Mouse (Mus musculus) heart, postnatal 25 days (tissue): Measurements from ENCODE around the gene Mob3b. TPM values are rescaled to one million over a fixed set of nuclear protein-coding genes. Genes with fewer than 3 reads are reported as not detected.

Source experiments
- DNase-seq: peaks from one replicate; pipeline ENCODE4 v3.0.0; 2022; ENCODE audit warnings: low spot score
- intact Hi-C: fragments of 180-260 bp; cut with DNase I; formaldehyde crosslinking; loops from one replicate; pipeline ENCODE4 v1.15.1; 2025
- total RNA-seq, 2 experiments: library from RNA; stranded (reverse); gene quantifications; 2 replicates each; pipeline ENCODE4 v1.2.3; 2021

Gene Mob3b
- total RNA-seq, 2 experiments from 2014 or later = 1.2 to 1.6 TPM

DNA sequence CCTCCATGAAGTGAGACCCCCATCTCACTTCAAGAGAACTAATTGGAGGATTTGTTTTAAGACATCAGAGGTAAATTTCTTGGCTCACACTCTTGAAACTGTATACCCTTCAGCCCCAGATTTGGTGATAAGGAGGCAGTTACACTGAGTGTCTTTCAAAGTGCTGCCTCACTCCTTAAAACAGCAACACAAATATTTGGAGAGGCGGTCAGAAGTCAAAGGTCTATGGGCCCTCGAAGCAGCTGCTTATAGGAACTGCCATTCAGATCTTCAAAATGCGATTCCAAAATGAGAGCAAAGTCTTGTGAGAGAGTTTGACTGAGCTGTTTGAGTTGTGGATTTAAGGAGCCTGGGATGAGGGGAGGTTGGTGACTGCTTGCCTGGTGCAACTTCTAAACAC, 125.7 kb downstream of the Mob3b start:
- intact Hi-C loops = no loop called here
- DNase-seq = no peak

DNA sequence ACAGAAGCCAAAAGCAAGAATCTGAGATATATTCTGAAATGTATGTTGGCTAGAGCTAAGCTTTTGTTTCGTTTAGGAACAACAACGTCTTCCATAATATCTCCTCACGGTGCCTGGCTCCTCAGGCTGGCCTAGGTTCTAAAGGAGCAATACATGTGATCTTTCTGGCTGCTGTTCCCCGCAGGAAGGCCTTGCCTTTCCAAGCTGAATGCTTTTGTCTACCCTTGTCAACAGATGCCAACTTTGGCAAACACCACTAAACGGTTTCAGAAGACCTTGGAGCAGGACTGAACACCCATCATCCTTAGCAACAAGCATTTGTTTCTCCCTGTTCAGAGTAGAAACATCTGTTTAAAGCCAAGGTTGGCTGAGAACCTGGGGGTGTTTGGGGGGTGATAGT, 126.1 kb downstream of the Mob3b start:
- no peak for DNase-seq

DNA sequence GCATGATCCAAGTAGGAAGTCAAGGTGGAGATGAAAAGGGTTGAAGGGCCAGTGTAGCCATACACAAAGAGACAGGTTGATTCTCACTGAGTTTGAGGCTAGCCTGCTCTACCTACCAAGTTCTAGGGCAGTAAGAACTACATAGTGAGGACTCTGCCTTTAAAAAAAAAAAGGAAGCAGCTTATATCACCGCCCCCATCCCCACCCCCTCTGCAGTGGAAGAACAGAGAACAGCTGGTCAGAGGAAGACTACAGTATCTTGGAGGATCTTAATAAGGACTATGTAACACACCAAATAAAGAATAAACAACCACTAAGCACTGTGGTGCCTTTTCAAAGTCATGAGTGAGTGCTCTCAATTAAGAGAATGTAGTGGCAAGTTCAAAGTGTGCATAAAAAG, 138.9 kb downstream of the Mob3b start:
- DNase-seq = no peak
- intact Hi-C loops = no loop called here

More for the DNA sequence above, 126.1 kb downstream of the Mob3b start:
- intact Hi-C loops = no loop called here

DNA sequence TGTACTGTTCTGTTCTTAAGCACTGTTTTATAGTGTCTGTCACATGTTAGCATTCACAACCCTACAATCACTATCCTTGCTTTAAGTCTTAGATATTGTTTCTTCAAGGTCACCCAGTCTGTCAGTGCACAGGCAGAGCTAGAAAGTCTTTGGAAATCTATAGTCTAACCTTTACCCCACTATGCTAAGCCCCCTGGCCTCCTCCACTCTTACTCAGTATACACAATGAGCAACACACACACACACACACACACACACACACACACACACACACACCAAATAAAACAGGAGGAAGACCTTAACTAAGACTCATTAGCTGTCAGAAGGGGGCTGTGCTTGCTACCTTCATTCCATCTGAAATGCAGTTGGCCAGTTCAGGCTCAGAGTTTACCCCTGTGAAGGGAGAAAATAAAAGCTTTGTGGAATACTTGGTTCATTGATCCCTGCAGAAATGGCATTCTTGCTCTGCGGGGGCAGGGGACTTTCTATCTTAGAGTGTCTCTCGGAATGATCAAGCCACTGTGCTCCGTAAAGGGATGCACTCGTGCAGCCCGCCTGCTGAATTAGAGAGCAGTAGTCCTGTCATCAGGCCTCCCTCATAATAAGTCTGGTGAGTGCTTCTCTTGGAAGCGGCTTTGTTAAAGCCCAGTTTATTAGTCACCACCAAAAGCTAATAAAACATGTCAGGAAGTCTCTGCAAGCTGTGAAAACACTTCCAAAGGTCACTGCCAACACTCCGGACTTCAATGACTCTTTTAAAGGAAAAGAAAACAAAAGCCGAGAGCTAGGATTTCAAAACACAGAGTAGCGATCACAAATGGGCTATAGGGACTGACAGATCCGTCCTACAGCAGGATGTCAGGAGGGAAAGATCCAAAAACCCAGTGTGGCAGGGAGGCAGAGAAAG, 144.6 kb downstream of the Mob3b start:
- no peak for DNase-seq
- intact Hi-C loops = no loop called here

DNA sequence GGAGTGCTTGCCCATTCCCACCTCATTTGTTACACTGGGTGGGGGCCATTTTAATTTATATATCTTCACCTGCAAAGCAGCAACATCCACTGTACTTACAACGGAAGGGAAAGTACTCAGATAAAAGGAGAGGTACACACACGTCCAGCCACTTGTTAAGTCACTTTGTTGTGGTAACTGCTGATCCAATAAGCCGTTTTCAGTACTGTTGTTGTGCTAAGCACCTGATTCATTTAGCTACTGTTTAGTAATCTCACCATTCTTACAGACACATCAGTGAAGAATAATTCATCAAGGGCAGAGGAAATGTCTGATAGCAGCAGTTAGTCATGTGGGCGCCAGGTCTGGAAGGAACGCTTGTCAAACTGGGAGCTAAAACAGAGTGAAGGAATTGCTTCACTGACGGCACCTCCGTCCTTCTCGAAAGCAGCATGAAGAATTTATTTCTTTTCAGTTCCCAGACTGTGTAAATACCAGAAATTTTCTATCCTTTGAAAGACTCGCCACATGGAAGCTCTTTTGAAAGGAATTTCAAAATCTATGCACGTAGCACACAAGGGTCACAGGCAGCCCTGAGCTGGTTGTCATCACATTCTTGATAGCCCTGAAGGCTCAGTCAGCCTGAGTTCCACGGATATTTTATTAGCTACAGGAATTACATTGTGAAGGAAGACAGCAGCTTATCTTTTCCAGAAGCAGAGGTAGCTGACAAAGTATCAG, 150.6 kb downstream of the Mob3b start:
- DNase-seq = no peak
- intact Hi-C loops = no loop called here

DNA sequence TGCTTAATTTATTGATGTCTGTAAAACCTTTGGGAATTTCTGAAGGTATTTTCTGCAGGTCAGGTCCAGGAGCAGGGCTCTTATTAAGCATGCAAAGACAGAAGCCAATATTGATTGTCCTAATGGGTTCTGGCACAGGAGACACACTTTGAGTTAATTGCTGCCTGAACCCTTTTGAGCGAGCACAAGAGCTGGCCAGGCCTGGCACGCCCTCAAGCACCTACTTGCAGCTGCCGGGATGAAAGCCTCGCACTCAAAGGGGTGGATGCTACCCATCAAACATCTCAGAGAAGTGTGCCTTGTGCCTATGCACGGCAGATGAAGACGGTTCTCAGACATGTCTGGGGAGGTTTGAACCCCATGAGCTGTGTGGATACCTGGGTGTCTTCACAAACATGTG, 151.2 kb downstream of the Mob3b start:
- DNase-seq = no peak
- intact Hi-C loops = no loop called here

DNA sequence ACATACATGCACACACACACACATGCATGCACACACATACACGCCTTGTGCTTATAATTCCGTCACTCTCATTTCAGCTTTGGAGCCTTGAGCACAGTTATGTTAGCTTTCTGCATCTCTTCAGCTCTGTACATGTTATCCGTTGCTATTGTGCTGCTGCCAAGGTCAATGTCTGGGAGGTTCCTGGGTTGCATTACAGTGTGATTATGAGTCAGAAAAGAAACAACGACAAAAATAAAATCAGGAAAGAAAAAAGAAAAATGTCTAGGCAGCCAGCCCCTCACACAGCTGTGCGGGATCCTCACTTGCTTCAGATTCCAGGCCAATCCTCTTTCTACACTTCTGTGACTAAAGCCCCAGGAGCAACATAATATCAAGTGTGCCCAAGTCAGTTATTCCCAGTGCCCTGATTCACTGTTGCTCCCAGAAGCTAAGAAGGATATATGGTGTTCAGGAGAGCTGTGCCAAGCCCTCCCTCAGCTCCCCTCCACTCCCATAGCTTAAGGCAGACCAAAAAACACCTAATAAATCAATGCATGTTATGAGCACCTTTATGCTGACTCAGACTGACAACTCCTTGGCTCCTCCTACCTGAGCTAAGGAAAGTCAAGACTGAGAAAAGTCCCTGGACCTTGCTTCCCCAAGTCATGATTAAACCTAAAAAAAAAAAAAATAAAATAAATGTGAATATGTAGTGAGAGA, 152.1 kb downstream of the Mob3b start:
- intact Hi-C loops = no loop called here
- no peak for DNase-seq

DNA sequence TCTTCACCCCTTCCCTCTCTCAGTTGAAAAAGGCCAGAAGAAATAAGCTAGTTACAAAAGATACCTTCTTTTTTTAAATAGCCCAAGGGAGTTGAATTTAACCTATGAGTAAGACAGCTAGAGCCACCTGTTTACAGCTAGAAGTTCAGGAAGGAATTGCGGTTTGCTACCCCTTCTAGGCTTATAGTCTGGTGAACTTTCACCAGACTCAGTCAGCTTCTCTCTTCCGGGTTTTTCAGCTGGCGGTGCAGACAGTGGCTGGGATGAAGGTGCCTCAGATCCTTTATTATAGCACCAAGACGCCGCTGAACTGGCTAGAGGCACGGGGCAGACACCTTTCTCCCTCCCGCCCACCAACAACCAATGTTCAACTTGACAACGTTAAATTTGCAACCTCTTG, 152.8 kb downstream of the Mob3b start:
- intact Hi-C loops = no loop called here
- DNase-seq = no peak

DNA sequence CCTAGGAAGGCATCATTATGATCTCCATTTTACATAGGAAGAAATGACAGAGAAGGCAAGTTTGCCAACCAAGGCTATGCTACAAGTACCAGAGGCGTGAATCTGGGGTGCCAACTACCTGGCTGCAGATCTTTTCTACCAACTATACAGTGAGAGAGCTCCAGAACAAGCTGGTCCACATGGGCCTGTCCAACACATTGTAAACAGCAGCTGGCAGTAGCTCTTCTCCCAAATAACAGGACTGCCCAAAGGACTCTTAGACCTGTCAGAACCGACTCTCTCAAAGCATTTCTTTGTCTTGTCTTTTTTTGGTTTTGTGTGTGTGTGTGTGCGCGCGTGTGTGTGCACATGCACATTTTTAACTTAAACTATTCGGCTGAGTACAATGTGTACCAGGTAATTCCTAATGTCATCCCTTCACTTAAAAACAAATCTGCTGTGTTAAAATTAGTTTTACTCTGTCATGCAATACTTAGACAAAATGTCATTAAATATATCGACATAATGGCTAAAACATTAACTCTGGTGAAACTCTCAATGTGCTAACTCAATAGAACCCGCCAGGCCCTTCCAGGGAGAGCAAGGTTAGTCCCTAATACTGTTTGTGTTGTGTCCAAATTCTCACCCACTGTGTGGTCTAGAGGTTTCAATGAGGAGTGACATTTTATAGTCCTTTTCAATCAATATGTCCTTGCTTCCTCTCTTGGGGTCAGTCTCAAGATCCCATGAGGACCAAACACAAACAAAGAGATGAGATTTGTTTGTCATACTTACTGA, 153.5 kb downstream of the Mob3b start:
- intact Hi-C loops = no loop called here
- no peak for DNase-seq

DNA sequence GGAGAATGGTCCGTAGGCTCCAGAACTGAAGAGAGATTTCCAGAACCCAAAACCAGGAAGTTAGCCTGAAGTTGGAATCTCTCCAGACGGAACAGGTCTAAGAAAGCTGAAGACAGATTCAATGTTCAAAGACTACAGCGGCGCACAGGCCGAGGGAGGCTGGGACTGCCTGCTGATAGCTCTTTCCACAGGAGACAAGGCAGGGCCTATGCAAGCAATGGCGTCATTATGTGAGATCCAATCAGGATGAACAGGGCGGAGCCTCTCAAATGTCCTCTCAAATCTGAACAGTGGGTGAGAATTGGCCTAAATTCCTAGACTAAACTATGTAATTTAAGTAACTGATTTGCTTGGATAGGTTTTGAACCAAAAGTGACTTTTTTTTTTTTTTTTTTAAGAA, 160.7 kb downstream of the Mob3b start:
- no peak for DNase-seq
- intact Hi-C loops = no loop called here

DNA sequence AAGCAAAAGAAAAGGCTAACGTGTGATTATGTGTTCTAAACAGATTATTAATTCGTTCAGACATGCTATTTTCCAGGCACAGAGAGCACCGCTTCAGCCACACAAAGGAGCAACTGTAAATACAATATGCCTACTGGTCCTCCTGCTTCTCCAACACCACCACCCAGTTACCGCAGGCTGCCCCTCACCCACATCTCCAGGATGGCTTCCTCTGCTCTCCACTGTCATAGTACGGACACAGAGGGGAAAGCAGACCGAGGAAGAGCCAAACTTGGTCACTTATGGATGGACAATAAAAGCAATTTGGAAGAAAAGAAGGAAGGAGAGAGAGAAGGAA, 163.7 kb downstream of the Mob3b start:
- intact Hi-C loops = no loop called here
- no peak for DNase-seq

DNA sequence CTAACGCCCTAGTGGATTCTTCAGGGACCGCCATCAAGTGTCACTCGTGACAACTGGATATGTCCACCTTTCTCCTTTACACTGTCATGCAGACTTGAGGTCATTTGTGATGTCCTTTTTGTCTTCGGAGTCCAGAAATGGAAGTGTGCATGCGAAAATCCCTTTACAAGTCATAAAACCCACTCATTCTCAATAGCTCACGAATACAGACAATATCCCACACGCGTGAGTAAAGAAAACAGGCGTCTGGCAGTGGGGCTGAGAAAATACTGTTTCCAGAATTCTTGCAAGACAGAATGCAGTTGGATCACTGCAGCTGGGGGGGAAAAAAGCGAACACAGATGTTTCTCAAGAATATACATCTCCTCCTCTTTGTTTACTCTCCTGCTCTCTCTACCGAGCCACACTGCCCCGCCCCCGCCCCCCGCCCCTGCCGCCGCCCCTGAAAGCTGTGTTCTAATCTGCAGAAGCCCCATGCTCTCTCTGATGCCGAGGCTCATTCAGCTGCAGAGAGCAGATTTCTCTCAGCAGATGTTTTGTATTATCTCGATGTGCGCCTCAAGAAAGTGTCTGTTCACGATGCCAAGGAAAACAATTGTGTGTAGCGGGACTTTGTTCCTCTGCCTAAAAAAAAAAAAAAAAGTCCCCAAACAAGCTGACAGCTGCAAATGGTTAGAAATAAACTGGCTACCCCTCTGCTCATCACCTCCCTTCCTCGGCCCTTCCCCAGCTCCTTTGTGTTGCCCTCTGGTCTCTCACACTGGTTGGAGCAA, 164.2 kb downstream of the Mob3b start:
- DNase-seq = no peak
- intact Hi-C loops = no loop called here

DNA sequence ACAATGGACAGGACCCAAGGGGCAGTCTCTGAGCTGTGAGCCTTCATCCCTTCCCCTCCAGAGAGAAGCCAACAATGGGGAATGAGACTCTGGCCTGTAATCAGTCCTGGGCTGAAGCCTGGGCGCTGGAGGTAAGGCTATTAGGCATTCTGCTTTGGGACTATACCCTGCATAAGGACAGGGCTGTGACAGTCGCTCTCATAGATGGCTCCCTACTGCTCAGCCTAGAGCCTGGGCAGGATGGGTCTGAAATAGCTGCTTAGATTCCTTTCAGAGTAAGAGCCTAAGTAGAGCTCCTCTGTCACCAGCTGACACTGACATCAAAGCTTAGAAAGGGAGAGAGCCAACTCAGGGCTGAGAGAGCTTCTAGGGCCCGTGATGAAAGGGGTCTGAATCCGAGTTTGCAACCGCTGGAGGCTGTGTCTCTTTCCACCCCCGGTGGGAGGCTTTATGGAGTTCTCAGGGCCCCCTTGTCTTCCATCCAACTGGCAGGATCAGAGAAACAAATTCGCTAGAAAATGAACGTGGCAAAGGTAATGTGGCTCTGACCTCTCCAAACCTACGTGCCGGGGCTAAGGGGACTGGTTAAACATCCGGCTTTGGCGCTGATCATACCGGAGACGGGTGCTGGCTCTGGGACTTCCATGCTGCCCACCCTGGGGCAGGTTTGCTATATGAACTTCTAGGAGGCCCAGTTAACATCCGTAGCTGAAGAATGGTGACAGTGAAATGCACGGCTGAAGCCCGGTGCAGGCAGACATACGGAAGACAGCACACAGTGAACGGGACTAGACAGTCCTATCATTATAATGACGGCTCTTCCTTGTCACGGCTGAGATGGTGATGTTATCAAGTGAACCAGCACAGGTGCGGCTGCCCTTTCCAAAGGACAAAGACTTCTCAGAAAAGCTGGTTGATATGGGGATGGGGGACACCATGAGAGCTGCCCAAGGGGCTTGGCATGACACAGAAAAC, 165.1 kb downstream of the Mob3b start:
- intact Hi-C loops = no loop called here

DNA sequence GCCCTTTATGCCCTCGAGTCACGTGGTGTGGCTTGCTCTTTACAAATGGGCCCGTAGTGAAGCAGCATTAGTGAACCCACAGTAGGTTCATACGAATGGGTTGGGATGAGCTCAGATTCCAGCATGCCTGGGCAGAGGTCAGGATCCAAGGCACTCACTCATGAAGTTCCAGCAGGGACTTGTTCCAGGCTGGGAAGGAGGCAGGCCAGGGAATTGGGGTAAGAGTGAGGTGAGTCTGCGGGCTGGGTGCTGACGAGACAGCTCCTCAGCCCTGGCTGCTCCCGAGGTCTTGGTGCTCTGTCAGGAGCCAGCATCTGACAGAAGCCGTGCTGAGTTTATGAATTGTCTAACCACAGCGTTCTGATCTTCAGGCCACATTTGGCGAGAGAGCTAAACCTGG, 166.2 kb downstream of the Mob3b start:
- no peak for DNase-seq
- intact Hi-C loops = no loop called here

More for the DNA sequence above, 165.1 kb downstream of the Mob3b start:
- no peak for DNase-seq

DNA sequence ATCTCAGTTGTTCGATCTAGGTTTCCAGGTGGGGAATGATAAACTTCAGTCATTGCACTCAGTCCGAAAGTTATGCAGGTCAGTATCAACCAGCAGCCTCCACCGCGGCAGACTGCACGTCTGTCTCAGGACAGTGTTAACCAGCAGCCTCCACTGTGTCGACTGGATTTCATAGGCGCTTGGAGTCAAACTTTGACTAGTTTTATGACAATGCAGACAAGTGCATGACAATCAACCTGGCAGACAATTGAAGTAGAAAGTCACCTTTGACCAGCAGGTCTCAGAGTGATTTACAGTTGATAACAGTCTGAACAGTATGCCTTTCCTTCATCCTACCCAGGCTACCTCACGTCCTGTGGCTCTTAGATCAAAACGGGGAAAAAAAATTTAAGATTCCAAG, 166.6 kb downstream of the Mob3b start:
- intact Hi-C loops = no loop called here
- no peak for DNase-seq

DNA sequence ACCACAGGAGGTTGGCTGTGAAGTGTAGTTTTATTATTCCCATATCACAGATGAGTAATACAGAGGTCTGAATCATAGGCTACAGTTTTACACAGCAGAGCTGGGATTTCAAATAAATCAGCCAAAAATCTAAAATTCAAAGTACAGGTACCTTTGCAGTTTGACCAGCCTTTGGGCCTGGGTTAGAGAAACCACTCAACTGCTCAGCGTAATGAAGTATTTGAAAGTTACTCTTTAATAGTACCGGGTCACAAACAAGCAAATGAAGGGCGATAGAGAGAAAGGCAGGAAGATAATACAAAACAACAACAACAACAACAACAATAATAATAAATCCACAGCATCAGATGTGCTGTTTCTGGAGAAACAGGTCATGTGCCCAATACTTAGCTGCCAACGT, 169.7 kb downstream of the Mob3b start:
- DNase-seq = no peak
- intact Hi-C loops = no loop called here

DNA sequence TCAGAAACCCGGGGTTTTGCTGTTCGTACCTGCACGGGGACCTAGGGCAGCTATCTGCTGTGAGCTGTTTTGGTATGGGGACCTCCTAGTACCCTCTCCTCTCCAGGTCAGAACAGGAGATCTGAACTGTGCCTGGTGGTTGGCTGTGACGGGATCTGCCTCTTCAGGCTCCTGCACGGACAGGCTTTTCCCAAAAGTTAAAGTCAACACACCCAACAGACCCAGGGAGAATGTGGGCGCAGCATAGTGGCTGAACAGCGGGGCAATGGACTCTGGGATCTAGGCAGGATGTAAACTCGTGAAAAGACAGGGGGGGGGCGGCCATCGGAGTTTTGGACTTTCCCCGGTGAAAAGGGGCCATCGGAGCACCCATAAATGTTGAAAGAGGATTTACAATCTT, 170.2 kb downstream of the Mob3b start:
- DNase-seq = no peak
- intact Hi-C loops = no loop called here

DNA sequence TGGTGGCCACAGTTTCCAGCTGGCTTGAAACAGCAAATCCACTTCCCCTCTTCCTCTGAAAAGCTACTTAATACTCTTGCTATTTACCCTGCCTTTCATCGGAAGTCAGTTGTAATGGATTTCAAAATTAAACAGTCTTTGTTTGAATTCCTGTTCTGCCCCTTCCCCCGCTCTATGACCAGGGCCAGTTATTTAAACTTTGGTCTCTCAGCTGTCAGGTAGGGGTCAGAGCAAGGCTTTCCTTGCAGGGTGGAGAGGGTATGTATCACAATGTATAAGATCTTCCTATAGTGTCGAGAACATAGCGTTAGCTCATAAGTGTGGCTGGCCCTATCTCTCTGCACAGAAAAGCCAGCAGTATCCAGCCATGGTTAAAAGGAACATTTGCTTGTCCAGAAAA, 170.6 kb downstream of the Mob3b start:
- intact Hi-C loops = no loop called here
- DNase-seq = no peak
